Mouse (Mus musculus): ENCODE results near the gene Zcchc7.

Gene Zcchc7

DNA sequence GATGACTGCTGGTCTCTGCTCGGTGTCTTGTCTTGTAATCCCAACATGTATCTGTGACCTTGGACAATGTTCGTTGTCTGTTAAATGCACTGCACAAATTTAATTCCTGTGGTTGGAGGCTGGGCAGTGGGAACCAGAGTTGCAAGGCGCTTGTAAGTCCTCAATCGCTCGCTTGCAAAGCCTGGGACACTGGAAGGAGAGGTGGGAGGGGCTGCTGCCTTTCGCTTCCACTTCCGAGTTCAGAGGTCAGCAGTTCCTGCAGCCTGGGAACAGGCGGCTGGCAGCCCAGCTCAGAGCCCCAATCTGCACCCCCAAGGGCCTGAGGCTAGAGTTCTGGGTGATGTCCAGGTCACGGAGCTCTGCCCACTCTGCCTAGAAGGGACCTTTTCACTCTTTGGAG lies 197.4 kb downstream of the Zcchc7 start:
- CTCF ChIA-PET: no interaction called here

DNA sequence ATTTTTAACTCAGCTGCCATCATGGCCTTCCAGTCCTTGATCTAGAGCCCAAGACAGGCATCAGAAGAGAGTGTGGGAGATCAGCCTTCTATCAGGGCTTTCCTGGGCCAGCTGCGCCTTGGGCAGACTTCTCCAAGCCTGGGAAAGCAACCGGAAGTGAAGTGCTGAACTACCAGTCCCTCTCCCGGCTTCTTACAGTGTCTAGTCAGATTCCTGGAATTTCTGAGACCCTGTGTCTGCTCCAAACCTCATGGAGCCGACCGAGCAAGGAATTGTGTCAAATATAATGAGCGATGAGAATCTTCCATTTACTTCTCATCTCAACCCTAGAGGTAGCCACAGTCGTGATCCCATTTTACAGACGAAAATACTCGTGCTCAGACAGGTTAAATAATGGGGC lies 203.1 kb downstream of the Zcchc7 start:
- CTCF ChIA-PET: no interaction called here

DNA sequence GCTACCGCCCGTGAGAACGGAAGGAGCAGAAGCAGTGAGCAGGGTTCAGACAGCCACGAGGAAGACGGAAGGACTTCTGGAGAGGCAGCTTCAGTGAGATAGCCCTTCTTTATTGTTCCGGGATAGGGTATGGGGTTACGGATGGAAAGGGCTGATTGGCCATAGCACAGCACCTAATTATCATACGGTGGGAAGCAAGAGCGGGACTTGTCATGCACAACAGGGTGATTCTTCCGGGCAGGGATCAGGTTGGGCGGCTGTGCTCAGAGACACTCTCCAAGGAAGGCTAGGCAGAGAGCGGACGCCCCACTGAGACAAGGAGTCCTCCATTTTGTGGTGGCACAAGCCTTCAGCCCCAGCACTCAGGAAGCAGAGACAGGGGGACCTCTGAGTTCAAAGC lies 203.5 kb downstream of the Zcchc7 start:
- CTCF ChIA-PET: no interaction called here

DNA sequence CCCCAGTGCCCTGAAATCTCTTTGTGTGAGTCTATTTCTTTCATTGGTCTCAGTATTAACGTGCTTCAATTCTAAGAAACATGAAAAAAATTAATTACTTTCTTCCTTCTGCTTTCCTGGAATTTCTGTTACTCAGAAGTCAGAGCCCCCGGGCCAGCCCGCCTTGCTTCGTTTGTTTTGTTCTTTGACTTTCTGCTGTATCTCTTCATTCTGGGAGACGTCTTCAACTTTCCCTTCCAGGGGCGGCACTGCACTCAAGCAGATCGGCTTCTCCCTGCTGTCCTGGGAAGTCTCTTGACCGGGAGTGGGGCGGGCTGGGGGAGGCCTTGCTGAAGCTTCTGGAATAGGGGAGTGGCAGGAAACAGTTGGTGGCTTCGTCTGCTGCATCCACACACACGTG lies 207.5 kb downstream of the Zcchc7 start:
- CTCF ChIA-PET: no interaction called here

DNA sequence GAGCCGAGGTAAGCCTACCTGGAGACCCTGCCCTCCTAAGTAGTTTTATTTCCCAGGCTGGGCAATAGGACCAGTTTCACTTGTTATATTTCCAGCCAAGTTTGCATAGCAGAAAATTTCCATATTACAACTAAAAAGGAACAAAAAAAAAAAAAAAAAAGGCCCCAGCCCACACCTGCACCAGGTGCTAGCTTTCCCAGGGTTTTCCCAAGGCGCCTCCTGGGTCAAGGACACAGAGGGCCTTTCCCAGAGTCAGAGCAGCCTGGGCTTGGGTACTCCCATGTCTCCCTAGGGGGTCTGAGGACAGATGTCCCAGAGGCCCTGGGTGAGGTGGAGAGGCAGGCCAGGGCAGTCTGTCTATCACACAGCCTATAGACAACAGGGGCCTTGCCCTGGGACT lies 209.5 kb downstream of the Zcchc7 start:
- CTCF ChIA-PET: interaction anchor here (0.7 kb wide), 3 partner anchors 8 to 303 kb away, joined by 4 to 8 read pairs (median 7); no protein-coding TSS in a partner anchor

DNA sequence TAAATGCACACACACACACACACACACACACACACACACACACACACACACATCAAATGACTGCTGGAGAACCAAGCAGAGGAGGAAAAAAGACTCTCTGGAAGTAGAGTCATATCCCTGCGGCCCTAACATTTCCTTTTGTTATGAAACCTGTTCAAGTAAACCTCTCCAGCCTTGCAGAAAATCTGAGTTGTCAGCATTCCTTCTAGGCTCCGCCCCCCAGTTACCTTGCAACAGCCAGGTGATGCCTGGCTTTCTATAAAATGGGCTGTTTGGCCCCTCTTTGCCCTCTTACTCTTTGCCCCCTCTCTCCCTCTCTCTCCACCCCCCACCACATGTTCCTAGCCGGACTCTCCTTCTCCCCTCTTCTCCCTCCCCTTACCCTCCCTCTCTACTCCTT lies 210.1 kb downstream of the Zcchc7 start:
- CTCF ChIA-PET: interaction anchor here (0.6 kb wide), 1 partner anchor 58 kb away, joined by 3 read pairs; no protein-coding TSS in a partner anchor

DNA sequence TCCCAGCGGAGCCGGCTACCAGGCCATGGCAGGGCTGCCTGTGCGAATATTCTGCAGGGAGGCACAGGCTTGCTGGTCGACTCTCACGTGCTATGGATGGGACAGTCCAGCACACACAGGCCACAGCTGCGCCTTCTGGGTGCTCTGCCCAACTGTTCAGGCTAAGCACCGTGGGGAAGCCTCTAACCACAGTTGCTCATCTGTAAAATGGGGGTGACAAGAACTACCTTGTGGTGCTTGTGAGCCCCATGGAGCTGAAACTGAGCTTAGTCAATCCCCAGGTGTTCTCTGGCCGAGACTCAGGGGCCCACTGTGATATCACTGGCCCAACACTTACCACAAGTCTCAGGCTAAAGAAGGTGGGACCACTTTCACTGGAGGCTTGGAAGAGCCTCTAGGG lies 211.7 kb downstream of the Zcchc7 start:
- CTCF ChIA-PET: interaction anchor here (0.6 to 1.1 kb wide), 4 partner anchors 14 to 108 kb away, joined by 3 to 5 read pairs (median 4); no protein-coding TSS in a partner anchor

DNA sequence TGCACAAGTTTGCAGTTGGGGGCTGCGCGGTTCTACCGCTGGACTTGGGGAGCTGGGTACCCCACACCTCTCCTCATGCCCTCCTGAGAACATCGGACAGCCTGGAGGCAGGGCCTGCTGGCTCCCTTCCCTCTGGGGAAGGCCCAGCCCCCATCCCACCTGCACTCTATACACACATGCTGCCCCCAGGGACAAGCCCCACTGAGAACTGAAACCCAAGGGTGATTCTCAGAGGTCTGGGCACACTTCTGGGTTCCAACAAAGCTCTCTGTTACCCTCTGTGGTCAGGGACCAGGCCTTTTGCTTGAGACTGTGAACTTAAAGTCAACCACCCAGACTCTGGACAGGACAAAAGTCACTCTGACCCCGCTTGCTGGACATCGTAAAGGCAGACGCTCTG lies 214.4 kb downstream of the Zcchc7 start:
- CTCF ChIA-PET: interaction anchor here (0.5 to 1.4 kb wide), 4 partner anchors 277 to 402 kb away, joined by 3 read pairs; no protein-coding TSS in a partner anchor

DNA sequence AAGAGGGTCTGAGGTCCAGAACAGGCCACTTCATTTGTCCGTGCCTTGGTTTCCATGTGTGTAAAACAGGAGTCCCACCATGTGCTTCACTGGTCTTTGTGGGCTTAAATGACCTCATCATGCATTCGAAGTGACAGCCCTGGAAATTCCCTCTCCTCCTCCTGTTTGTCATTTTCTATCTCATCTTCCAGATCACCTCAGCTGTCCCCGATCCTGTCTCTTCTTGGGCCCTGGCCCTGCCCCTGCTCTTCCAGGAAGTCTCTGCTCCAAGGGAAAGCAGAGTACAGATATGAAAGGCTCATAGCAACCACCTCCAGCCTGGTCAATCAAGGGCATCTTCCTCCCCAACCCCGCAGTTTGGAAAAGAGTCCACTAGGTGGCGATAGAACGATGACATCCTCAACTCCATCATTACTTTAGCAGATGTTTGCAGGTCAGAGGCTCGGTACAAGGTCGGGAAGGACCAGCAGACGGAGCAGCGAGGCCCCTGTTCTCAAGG lies 215.0 kb downstream of the Zcchc7 start:
- CTCF ChIA-PET: interaction anchor here (0.6 to 1.4 kb wide), 4 partner anchors 11 to 403 kb away, joined by 3 read pairs; no protein-coding TSS in a partner anchor

DNA sequence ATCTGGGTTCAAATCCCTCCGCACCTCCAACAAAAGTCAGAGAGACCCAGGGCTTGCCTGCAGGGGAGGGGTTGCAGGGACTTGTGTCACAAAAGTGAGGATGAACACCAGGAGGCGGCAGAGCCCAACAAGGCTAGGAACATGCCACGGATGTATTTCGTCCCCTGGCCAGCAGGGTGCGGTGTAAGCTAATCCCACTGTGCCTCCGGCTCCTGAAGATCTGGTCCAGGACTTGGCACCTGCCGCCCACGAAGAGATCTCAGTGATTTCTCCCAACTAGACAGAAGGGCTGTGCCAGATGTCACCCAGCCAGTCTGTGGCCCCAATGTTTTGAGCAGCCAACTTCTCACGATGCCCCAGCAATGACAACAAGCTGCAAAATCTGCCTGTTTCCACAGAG lies 217.8 kb downstream of the Zcchc7 start:
- CTCF ChIA-PET: interaction anchor here (0.6 kb wide), 2 partner anchors 9 to 122 kb away, joined by 3 to 4 read pairs; no protein-coding TSS in a partner anchor

DNA sequence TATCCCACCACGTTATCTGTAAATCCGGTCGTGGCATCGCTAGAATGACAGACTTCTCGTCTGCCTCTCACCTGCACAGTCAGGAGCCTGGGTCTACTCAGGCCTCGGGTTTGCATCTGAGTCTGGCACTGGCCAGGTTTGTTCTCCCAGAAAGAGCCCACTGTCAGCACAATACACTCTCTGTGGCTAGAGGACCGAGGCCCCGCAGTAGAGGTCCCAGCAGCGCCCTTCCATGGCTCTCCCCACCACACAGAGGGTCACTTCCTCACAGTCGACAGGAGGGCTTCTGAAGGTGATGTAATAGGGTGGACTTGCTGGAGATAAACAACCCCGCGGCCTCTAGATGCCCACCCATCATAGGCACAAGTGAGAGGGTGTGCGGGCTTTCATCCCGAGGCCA lies 218.2 kb downstream of the Zcchc7 start:
- CTCF ChIA-PET: interaction anchor here (0.6 kb wide), 1 partner anchor 9 kb away, joined by 4 read pairs; no protein-coding TSS in a partner anchor

DNA sequence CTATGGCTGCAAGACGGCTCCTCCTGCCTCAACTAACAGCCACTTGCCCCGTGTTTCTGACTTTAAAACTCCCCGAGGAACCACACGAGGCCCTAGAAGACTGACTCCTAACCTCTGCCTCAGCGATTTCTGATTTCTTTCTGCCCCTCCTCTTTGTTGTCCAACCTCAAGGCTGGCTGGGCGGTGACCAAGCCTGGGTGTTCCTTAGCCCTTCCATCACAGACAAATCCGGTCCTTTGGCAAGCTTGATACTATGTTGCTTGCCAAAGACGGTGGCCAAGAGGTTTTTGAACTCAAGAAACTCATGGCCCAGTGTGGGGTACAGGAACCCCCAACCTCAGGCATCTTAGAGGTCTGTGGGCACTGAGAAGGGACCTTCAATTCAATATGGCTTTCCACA lies 218.7 kb downstream of the Zcchc7 start:
- CTCF ChIA-PET: interaction anchor here (0.6 to 0.7 kb wide), 2 partner anchors 447 to 572 kb away, joined by 3 to 7 read pairs; no protein-coding TSS in a partner anchor

DNA sequence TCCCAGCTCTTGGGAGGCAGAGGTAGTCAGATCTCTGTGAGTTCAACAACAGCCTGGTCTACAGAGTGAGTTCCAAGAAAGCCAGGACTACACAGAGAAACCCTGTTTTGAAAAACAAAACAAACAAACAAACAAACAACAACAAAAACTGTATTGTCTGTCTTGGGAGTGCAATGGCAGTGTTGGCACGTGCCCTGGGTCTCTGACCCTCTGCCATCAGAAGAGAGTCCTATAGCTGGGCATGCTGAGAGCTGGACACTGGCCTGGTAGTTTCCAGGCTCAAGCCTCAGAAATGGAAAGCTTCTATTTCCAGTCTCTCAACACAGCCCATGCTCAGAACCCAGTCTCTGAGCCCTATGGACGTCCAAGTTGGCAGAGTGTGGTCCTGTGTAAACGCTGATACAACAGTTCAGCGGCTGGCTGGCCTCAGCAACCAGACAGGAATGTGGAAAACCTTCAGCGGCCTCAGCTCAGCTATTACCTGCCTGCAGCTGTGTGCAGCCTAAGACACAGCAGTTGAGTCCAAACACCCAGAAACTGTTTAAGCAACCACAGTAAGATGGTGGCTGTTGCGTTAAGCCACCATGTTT lies 220.4 kb downstream of the Zcchc7 start:
- CTCF ChIA-PET: interaction anchor here (1.1 to 1.5 kb wide), 2 partner anchors 8 to 9 kb away, joined by 3 read pairs; no protein-coding TSS in a partner anchor

DNA sequence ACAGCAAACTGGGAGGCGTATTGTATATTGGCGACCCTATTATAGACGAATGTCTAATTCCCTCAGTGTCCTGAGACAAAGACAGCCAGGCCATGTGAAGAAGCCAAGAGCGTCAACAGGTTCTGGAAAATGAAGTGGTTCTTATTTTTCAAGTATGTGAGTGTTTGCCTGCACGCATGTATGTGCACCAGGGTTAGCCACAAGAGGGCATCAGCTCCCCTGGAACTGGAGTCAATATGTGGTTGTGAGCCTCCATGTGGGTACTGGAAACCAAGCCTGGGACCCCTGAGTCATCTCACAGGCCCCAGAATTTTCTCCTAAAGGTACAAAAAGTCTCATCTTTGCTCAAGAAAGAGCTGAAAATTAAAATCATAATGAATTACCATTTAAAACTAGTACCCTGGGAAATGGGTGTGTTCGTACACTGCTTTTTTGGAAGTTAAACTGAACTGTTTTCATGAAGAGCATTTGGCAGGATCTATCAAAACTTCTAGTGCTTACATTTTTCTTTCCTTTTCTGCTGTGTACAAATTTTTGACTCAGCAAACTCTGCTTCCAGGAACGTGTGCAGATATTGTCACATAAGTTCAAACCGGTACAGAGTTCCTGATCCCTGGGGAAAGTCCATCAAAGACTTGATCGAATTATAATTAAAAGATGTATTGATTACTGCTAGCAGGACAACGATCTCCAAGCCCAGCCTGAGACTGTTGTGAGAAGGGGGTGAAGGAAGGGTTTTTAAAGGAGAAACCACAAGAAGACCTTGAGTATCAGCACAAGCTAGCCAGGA lies 221.4 kb downstream of the Zcchc7 start:
- CTCF ChIA-PET: interaction anchor here (1.1 to 1.5 kb wide), 2 partner anchors 8 to 9 kb away, joined by 3 read pairs; no protein-coding TSS in a partner anchor

DNA sequence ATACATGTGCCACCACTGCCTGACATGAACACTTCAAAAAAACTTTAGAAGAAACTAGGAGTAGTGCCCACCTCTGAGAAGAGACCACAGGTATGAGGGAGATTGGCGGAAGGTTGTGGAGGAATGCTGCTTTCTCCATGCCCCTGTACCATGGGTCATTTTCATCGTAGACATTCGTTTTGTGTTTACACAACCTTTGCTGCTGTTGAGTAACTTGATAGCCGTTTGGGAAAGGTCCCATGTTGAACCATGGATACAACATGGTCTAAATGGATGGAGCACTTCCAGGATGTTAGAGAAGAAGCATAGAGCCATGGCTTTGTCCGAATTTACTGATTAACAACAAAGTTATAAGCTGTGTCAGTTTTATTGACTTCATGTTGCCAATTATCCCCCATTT lies 222.5 kb downstream of the Zcchc7 start:
- CTCF ChIA-PET: no interaction called here

DNA sequence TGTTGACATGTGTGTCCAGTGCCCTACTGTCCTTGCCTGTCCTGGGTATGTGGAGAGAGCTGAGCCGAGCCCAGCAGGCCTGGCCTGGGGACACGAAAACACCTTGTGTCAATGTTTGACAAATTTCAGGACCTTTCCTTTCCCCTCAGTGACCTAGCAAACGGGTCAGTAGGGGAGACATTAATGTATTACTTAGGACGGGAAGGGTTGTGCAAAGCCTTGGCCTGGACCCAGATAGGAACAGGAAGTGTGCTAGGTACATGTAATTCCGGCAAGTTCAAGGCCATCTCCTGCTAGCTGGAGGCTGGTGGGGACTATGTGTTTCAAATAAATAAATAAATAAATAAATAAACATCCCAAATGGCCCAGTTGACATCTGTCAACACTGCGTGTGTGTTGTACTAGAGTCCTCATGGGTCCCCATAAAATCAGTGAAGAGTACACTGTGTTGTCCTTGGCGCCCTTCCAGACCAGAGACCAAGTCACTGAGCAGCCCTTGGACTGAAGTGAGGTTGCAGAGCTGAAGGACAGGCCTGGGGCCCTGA lies 224.2 kb downstream of the Zcchc7 start:
- CTCF ChIA-PET: no interaction called here

DNA sequence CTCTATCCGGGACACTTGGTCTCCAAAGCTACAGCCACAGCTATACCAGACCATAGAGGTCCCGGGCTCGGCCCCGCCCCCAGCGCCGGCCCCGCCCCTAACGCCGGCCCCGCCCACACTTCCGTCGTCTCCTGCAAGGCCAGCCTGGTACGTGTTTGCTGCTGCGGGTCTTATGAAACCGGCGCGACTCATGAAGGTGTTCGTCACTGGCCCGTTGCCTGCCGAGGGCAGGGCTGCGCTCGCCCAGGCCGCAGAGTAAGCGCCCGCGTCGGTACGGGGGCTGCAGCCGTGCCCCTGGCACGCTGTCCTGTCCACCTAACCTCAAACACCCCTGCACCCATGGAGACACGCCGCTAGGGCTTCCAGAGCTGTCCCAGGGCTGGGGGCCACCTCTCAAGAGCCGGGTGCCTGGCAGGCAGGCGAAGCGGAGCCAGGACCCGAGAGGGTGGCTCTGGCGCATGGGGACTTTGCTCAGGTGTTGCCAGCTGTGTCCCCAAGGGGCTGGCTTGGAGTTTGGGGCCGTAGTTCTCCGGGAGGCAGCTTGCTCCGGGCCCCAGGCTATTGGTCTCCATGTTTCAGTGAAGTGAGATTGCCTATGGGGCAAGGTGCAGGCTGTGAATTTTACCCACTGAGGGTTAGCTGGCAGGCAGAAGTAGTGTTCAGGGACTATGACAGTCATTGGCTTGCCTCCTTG lies 225.8 kb downstream of the Zcchc7 start, which contains the start of gene Grhpr:
Grhpr (plus strand) TSS at position 116 of the 694 bp plus-strand sequence.
- CTCF ChIA-PET: interaction anchor here (0.6 to 0.7 kb wide), 2 partner anchors 14 to 31 kb away, joined by 3 read pairs; partner anchors contain the start of gene Zbtb5

All from spleen, embryonic (tissue).